Mouse (Mus musculus) intestine, embryonic 15.5 days (tissue): ENCODE results near the gene Thy1. TPM values are rescaled to one million over a fixed set of nuclear protein-coding genes. Genes with fewer than 3 reads are reported as not detected.
A peak's percentile ranks its signal among the peaks of the same experiment; 100 is the strongest.

ENCODE experiments used
- ATAC-seq: fragments of 200-750 bp; cut with Nextera tagmentation; 2 replicates; pipeline ENCODE4 v1.8.0; 2017; ENCODE audit warnings: moderate TSS enrichment, moderate library complexity
- H3K27ac ChIP-seq: fragments of 300-500 bp; sonication (generic); 2 replicates; pipeline ENCODE4 v1.5.1; 2015; ENCODE audit warnings: mild to moderate bottlenecking, inconsistent platforms
- H3K27me3 ChIP-seq: fragments of 300-500 bp; sonication (generic); replicated peaks from 2 replicates; pipeline ENCODE4 v1.6.1; 2015; ENCODE audit warnings: inconsistent platforms
- H3K36me3 ChIP-seq: fragments of 300-500 bp; sonication (generic); 2 replicates; pipeline ENCODE4 v1.6.1; 2015; ENCODE audit warnings: inconsistent platforms
- H3K4me1 ChIP-seq: fragments of 300-500 bp; sonication (generic); replicated peaks from 2 replicates; pipeline ENCODE4 v1.6.1; 2015; ENCODE audit warnings: inconsistent platforms
- H3K4me2 ChIP-seq: fragments of 300-500 bp; sonication (generic); replicated peaks from 2 replicates; pipeline ENCODE4 v1.6.1; 2015; ENCODE audit warnings: mild to moderate bottlenecking, inconsistent platforms
- H3K4me3 ChIP-seq: fragments of 300-500 bp; sonication (generic); replicated peaks from 2 replicates; pipeline ENCODE4 v1.5.1; 2015; ENCODE audit warnings: inconsistent platforms
- H3K9ac ChIP-seq: fragments of 300-500 bp; sonication (generic); 2 replicates; pipeline ENCODE4 v1.6.1; 2015; ENCODE audit warnings: inconsistent platforms
- H3K9me3 ChIP-seq: fragments of 300-500 bp; sonication (generic); 2 replicates; pipeline ENCODE4 v1.6.1; 2016; ENCODE audit warnings: inconsistent platforms
- WGBS: fragments of 180-500 bp; shearing (Covaris S2); methylation state at CpG from one replicate; pipeline ENCODE4 v1.1.7; 2015; 5-methylcytosine and 5-hydroxymethylcytosine counted together
- polyA plus RNA-seq: library from polyadenylated mRNA; unstranded; fragments of >200 nt; fragmentation: Nextera tagmentation; extraction: Ambion mirVana; gene quantifications from 2 replicates; pipeline ENCODE4 v1.2.1, GENCODE M21; 2015

The Thy1 gene
- polyA plus RNA-seq, 1 experiment from 2014 or later: 2.1 TPM

DNA sequence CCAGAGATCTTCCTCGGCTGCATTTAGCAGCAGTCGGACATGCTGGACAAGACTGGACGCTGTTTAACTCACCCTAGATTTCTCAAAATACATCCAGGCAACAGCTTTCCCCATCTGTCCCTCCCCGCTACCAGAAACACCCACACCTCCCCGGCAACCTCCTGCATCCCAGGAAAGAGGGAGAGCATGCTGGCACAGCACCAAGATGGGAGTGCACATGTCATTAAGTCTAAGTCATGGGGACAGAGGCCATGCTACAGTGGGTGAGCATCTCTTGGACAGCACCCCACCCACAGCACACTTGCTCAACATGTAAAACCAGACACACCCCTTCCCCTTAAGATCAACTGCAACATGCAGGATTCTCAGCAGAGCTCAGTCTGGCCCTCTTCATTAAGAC, 37.8 kb downstream of the Thy1 start:
- WGBS: 66% methylated on average over 5 of the region's 5 CpGs

DNA sequence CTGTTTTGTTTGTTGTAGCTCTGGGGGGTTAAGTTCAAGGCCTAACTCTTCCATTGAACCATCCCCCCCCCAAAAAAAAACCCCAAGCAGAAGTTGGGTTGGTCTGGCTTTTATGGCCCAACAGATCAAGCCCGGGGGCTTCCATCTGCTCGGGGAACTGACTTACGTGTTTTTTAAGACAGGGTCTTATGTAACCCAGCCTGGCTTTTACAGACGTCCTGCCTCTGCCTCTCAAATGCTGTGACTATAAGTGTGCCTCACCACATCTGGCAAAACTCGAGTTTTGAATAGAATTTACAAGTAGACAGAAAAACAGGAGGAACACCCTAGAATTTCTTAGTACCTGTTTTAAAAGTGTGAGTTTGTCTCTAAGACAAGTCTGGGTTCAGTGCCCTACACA, 38.4 kb downstream of the Thy1 start:
- Histone ChIP-seq H3K4me2 (no peak overlapping the region), H3K4me1 (peaks cover 37% of the 10 kb centered on the region), H3K27ac (no peak overlapping the region), H3K9me3 (no peaks in the 10 kb centered on the region), H3K4me3 (no peak overlapping the region), H3K9ac (no peak overlapping the region), H3K36me3 (no peaks in the 10 kb centered on the region), H3K27me3 (no peaks in the 10 kb centered on the region)
- 66% methylated on average over 5 of the region's 5 CpGs for WGBS
- ATAC-seq: no peak

More for the DNA sequence above, 37.8 kb downstream of the Thy1 start:
- no peaks in the 10 kb centered on the region for H3K27me3 ChIP-seq
- no peak overlapping the region for H3K27ac ChIP-seq
- peaks cover 37% of the 10 kb centered on the region for H3K4me1 ChIP-seq
- no peak for ATAC-seq
- no peak overlapping the region for H3K9ac ChIP-seq
- H3K4me2 ChIP-seq: no peak overlapping the region
- no peaks in the 10 kb centered on the region for H3K36me3 ChIP-seq
- no peak overlapping the region for H3K4me3 ChIP-seq
- no peaks in the 10 kb centered on the region for H3K9me3 ChIP-seq

DNA sequence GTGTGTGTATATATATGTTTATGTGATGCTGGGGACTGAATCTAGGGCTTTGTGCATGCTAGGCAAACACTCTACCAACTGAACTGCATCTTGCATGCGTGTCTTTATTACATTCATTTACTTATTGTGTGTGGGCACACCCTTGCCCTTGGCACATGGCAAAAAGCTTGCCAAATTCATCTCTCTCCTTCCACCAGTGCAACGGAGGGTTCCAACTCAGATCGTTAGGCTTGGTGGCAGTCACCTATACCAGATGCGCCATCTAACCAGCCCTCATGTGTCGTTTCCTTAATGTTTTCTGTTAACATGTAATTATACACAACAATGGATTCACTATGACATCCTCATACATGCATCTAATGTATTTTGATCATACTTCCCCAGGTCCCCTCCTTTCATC, 39.1 kb downstream of the Thy1 start:
- no peak overlapping the region for H3K9ac ChIP-seq
- ATAC-seq: no peak
- no peaks in the 10 kb centered on the region for H3K36me3 ChIP-seq
- H3K9me3 ChIP-seq: no peaks in the 10 kb centered on the region
- no peak overlapping the region for H3K27ac ChIP-seq
- H3K27me3 ChIP-seq: no peaks in the 10 kb centered on the region
- WGBS: 94% methylated on average over 5 of the region's 5 CpGs
- no peak overlapping the region for H3K4me3 ChIP-seq
- H3K4me2 ChIP-seq: no peak overlapping the region
- H3K4me1 ChIP-seq: peaks cover 41% of the 10 kb centered on the region

DNA sequence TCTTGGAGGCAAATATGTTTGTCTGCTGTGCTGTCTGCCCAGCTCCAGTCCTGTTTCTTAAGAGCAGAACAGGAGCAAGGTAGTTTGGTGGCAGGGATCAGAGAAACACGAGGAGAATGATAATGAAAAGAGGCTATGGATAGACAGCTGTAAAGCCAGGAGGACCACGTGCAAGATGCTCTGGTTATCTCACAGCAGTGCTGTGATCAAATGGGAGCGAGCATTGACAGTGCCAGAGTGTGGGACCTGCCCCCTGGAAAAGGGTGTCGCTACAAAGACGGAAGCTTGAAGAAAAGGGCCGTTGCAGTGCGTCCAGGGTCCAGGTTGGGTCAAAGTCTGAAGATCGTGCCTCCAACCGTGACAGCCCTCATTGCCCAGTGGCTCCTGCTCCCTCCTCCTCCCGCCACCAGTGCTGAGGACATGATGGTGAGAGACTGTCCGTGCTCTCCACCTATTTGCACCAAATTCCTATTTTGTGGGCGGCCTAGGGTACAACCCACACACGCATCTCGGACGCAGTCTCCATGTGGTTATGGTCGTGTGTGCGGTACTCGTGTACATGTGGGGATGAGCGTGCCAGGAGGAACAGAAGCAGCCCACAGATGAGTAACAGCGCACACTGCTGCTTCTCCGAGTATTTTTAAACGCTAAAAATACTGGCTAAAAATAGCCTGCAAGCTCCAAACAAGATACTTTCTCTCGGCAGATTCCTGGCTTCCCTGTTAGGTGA, 40.4 kb downstream of the Thy1 start:
- Histone ChIP-seq H3K36me3 (no peaks in the 10 kb centered on the region), H3K4me3 (peak overlapping the region; percentile 52), H3K27ac (peak overlapping the region; percentile 66), H3K4me2 (peak overlapping the region; percentile 96), H3K9me3 (no peaks in the 10 kb centered on the region), H3K27me3 (no peaks in the 10 kb centered on the region), H3K4me1 (peaks cover 48% of the 10 kb centered on the region), H3K9ac (peak overlapping the region; percentile 15; the same call in 1 of the 2 replicates)
- 6% methylated on average over 23 of the region's 23 CpGs for whole genome bisulfite sequencing
- peak; percentile 34; the same call in 1 of the 2 replicates for ATAC-seq

DNA sequence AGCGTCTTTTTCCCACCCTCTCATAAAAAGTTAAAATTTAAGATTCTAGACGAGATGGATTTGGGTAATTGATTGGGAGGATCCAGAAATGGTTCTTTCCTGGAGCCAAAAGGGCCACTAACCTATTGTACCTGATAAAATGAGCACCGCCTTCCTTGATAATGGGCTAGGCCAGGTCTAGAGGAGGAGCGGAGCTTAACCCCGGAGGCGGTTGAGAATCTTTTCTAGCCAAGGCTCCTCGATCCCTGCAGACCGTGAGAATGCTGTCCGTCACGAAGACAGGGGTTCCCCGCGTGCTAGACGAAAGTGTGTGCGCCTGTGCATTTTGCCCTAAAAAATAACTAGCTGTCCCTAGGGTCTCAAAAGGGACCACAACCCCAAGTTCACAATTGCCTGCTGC, 41.1 kb downstream of the Thy1 start:
- H3K4me2 ChIP-seq: peak overlapping the region; percentile 96
- H3K4me3 ChIP-seq: peak overlapping the region; percentile 52
- ATAC-seq: peak; percentile 46; the same call in 1 of the 2 replicates
- WGBS: under 1% methylated on average over 14 of the region's 14 CpGs
- H3K4me1 ChIP-seq: peaks cover 49% of the 10 kb centered on the region
- no peaks in the 10 kb centered on the region for H3K9me3 ChIP-seq
- H3K27ac ChIP-seq: peak overlapping the region; percentile 66
- no peaks in the 10 kb centered on the region for H3K27me3 ChIP-seq
- H3K9ac ChIP-seq: peak overlapping the region; percentile 60
- no peaks in the 10 kb centered on the region for H3K36me3 ChIP-seq

DNA sequence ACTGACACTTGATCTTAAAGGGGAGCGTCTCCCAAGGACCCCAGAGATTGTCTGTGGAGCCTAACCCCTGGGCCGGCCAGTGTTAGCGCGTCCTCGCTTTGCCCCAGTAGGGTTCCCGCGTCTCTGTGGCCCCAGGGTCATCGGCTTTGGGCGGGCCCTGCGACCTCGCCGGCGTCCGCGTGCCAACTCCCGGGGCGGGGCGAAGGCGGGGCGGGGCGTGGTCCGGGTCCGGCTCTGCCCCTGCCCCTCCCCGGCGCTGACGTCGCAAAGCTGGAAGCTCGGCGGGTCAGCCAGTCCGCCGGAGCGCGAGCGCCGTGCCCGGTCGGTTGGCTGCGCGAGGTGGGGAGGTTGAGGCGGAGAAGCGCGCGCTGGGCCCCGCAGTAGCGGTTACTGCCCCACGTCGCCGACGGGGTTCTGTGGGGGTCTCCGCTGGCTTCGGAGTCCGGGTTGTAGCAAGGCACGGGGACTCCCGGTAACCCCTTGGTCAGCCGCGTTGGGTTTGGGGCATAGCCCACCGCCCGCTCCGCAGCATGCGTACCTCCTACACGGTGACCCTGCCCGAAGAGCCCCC, 41.6 kb downstream of the Thy1 start:
- Histone ChIP-seq H3K27ac (peak overlapping the region; percentile 66), H3K4me1 (peaks cover 49% of the 10 kb centered on the region)

DNA sequence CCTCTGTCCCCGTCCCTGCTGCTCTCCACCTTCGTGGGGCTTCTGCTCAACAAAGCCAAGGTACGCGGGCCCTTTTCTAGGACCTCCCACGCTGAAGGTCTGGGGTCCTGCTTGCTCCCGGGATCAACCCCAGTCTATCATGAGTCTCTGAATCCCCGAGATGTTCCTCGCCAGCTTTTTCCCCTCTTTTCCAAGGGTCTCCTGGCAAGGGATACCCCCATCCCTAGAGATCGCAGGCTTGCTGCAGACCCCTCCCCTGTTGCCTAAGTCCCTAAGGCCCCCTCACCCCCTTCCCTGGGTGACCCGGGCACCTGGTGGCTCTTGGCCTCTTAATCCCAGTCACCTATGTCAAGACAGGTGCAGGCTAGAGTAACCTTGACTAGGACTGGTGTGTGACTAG, 42.1 kb downstream of the Thy1 start:
- Histone ChIP-seq H3K4me3 (peak overlapping the region; percentile 52), H3K4me1 (peaks cover 49% of the 10 kb centered on the region), H3K9ac (peak overlapping the region; percentile 60), H3K36me3 (no peaks in the 10 kb centered on the region), H3K4me2 (peak overlapping the region; percentile 96), H3K27me3 (no peaks in the 10 kb centered on the region), H3K27ac (no peak overlapping the region), H3K9me3 (no peaks in the 10 kb centered on the region)
- ATAC-seq: 0 out of 2 replicates have a peak, but pooled peaks have one; percentile 13
- 4% methylated on average over 10 of the region's 10 CpGs for WGBS

More for the DNA sequence above, 41.6 kb downstream of the Thy1 start:
- Histone ChIP-seq H3K4me3 (peak overlapping the region; percentile 52), H3K36me3 (no peaks in the 10 kb centered on the region), H3K27me3 (no peaks in the 10 kb centered on the region), H3K9me3 (no peaks in the 10 kb centered on the region), H3K9ac (peak overlapping the region; percentile 60), H3K4me2 (peak overlapping the region; percentile 96)
- peak; percentile 80 for ATAC-seq
- 1% methylated on average over 62 of the region's 62 CpGs for WGBS

DNA sequence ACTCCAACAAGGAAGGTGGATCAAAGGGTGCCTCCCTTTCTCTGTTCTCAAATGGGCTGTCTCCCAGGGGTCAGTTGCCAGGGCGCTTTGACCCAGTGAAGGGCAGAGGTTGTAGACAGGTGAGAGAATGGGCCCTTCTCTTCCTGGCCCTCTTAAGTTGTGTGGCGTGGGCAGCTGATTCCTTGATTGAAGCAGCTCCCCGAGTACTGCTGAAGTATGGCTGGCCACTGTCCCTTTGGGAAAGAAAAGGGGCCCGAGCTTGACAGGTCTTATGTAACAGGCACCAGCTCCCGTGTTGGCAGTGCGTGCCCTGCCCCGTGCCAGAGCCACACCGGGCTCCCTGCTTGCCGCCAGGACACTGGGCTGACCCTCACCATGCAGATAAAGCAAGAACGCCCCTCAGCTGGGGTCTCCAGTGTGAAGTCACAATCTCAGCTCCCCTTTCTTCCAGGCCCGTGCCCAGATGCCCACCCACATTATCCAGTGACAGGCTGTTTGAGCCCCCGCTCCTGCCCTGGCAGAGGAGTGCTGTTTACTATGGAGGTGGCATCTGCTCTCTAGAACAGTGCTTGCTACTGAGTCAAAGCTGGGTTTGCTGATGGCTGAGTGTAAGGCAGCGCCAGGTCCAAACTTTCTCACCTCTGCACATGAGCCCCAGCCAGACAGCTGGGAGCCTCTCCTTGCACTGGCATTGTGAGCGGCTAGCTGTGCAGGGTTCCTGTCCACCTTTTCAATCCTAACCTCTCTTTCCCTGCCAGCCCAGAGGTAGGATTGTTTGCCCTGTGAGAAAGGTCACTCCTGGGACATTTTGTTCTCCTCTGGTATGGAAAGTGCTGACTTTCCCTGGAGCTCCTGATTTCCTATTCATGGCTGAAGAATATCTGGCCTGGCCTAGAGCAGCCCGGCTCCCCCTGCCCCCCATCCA, 42.8 kb downstream of the Thy1 start:
- H3K4me3 ChIP-seq: peak overlapping the region; percentile 52; the same call in 1 of the 2 replicates
- H3K27ac ChIP-seq: no peak overlapping the region
- H3K9ac ChIP-seq: no peak overlapping the region
- peak overlapping the region; percentile 96 for H3K4me2 ChIP-seq
- H3K36me3 ChIP-seq: peaks cover under 1% of the 10 kb centered on the region; the same call in 1 of the 2 replicates
- no peak for ATAC-seq
- WGBS: 75% methylated on average over 15 of the region's 15 CpGs
- no peaks in the 10 kb centered on the region for H3K9me3 ChIP-seq
- H3K4me1 ChIP-seq: peaks cover 49% of the 10 kb centered on the region
- no peaks in the 10 kb centered on the region for H3K27me3 ChIP-seq

DNA sequence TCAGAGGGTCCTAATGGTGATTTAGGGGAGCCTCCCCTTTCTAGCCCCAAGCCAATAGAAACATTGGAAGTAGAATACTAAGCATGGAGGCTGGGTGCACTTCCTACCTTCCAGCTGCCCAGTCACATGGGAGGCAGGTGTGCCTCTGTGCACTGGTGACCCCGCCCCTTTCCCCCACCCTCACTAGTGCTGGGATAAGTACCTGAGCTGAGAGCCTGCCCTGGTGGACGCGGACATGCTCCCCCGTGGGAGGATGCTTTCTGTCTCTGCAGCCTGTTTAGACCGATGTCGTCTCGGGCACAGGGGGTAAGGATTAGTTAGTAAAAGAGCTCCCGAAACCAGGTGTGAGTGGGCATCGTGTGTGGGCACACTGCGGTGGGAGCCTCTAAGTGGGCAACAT, 43.8 kb downstream of the Thy1 start:
- H3K9ac ChIP-seq: no peak overlapping the region
- WGBS: 42% methylated on average over 10 of the region's 10 CpGs
- peaks cover 3% of the 10 kb centered on the region; the same call in 1 of the 2 replicates for H3K36me3 ChIP-seq
- no peak overlapping the region for H3K27ac ChIP-seq
- no peaks in the 10 kb centered on the region for H3K9me3 ChIP-seq
- no peaks in the 10 kb centered on the region for H3K27me3 ChIP-seq
- no peak overlapping the region for H3K4me3 ChIP-seq
- H3K4me2 ChIP-seq: peak overlapping the region; percentile 31
- no peak for ATAC-seq
- peaks cover 49% of the 10 kb centered on the region for H3K4me1 ChIP-seq

DNA sequence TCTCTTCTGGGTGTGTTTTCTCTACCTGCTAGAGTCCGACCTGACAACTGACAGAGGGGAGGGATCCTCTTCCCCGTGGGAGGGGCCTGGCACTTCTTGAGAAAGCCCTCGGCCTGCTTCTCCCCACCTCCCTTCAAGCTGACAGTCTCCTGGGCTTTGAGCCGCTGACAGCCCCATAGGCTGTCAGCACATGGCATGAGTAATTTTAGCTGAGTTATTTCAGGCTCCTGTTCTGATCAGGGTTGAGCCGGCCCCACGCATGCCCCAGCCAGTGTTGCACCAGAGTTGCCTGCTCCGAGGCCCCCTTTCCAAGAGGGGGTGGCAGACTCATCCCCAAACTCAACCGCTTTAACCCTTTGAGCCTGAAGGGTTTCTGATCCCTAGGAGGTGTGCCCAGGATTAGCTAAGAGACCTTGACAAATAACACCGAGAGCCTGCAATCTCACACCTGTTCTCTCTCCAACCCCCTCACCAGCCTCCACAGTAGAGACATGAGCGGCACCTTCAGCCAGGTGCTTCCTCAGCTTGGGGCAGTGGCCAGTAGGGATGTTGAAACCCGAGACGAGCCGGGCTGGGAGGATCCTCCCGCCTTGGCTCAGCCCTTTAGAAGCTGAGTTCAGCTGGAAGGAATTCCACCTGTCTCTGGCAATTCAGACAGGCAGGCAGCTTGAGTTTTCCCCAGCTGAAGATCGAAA, 44.7 kb downstream of the Thy1 start:
- peak; percentile 35; the same call in 1 of the 2 replicates for ATAC-seq
- Histone ChIP-seq H3K36me3 (peaks cover 3% of the 10 kb centered on the region; the same call in 1 of the 2 replicates), H3K27ac (0 out of 2 replicates have a peak overlapping the region, but pooled peaks have one; percentile 0)

DNA sequence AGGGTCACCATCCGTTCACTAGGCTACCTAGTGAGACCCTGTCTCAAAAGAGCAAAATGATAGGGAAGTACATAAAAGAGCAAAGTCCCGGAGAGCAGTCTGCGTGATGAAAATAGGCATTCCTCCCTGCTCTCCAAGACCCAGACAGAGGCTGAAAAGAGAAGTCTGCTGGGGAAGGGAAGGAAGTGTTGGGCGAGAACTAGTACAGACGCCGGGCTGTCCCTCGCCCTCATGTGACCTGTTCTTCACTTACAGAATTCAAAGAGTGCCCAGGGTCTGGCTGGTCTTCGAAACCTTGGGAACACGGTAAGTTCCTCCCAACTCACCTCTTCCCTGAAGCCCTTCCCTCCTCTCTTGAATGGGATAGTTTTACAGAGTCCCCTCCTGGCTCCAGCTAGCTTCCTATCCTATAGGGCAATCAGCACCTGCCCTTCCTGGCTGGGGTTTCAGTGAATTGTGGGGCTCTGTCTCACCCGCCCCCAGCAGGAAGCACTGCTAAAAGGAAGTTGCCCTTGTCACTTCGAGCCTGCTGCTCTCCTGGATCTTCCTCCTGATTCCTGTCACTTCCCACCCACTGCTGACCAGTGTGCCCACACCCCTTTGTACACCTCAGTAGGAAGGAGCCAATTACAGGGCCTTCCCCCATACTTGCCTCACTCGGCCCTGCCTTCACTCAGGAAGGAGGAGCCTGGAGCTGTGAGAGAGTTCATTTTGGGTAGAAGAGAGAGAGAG, 45.9 kb downstream of the Thy1 start:
- H3K4me3 ChIP-seq: no peak overlapping the region
- no peak for ATAC-seq
- peaks cover 43% of the 10 kb centered on the region for H3K4me1 ChIP-seq
- H3K36me3 ChIP-seq: peaks cover 3% of the 10 kb centered on the region; the same call in 1 of the 2 replicates
- no peaks in the 10 kb centered on the region for H3K27me3 ChIP-seq
- H3K9me3 ChIP-seq: no peaks in the 10 kb centered on the region
- WGBS: 63% methylated on average over 12 of the region's 12 CpGs
- H3K9ac ChIP-seq: no peak overlapping the region
- H3K4me2 ChIP-seq: 0 out of 2 replicates have a peak overlapping the region, but pooled peaks have one; percentile 11
- 0 out of 2 replicates have a peak overlapping the region, but pooled peaks have one; percentile 27 for H3K27ac ChIP-seq

More for the DNA sequence above, 44.7 kb downstream of the Thy1 start:
- Histone ChIP-seq H3K4me3 (no peak overlapping the region), H3K27me3 (no peaks in the 10 kb centered on the region), H3K4me2 (peak overlapping the region; percentile 31), H3K9me3 (no peaks in the 10 kb centered on the region), H3K9ac (0 out of 2 replicates have a peak overlapping the region, but pooled peaks have one; percentile 15), H3K4me1 (peaks cover 49% of the 10 kb centered on the region)
- WGBS: 9% methylated on average over 15 of the region's 15 CpGs
